32 mouse cellular contexts compared by ENCODE assay signal in the genomic region with DNA sequence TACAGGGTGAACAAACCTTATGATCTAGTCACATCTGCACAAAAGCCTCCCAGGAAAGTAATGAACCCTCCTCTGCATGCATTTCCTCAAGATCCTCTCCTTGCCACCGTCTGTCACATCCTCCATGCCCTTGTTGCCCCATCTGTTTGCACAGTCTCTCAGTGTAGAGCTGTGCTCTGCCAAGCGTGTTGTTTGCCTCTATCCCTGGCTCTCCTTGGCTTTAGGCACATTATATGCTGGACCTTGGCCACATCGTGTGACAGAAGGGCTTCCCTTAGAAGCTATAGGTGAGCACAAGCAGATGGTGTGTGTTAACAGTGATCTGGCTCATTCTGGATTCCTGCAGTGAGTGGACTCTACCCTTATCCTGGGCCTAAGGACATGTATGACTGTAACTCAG. TPM values are rescaled to one million over a fixed set of nuclear protein-coding genes. Genes with fewer than 3 reads are reported as not detected.
DNase-seq lines count a peak whose midpoint lies in the region; ATAC-seq and TF ChIP-seq lines count a peak whose summit lies in the region.
"Had no signal": no experiment of that assay in that cellular context is flagged by ENCODE, and none has a peak within 500 bp of the region (broad histone marks: within the 10 kb centered on the region; RNA-seq: fewer than 3 reads in every experiment).

No protein-coding gene starts in this region.

- no peaks in the 10 kb centered on the region for H3K36me3 ChIP-seq in forebrain, postnatal 0 days (ENCODE audit: insufficient read depth)
- H3K36me3 ChIP-seq in forebrain, embryonic 11.5 days (ENCODE audit: control insufficient read depth, insufficient read depth, low read length): no peaks in the 10 kb centered on the region
- no peaks in the 10 kb centered on the region for H3K36me3 ChIP-seq in testis, adult 2 months (ENCODE audit: control insufficient read depth, insufficient read depth, low read length)
- H3K36me3 ChIP-seq: embryonic facial prominence, embryonic 12.5 days; heart, embryonic 15.5 days; limb, embryonic 13.5 days; liver, embryonic 13.5 days; midbrain, embryonic 10.5 days had no signal

- 65% methylated on average over 3 of the region's 3 CpGs for WGBS in forebrain, postnatal 0 days
- 87% methylated on average over 3 of the region's 3 CpGs for WGBS in forebrain, embryonic 11.5 days

- TF ChIP-seq POLR2A in testis, adult 2 months (IDR thresholded peaks at IDR 0.05; ENCODE audit: control insufficient read depth, low read depth, low read length): no peak

- no peaks in the 10 kb centered on the region for H3K4me1 ChIP-seq in forebrain, postnatal 0 days (ENCODE audit: insufficient read depth)
- no peaks in the 10 kb centered on the region for H3K4me1 ChIP-seq in forebrain, embryonic 11.5 days (replicated peaks; ENCODE audit: control insufficient read depth, insufficient read depth, low read length)
- H3K4me1 ChIP-seq in testis, adult 2 months (ENCODE audit: control insufficient read depth, insufficient read depth, low read length): peaks cover 2% of the 10 kb centered on the region; the same call in 1 of the 2 replicates
- H3K4me1 ChIP-seq: embryonic facial prominence, embryonic 12.5 days; heart, embryonic 15.5 days; limb, embryonic 13.5 days; liver, embryonic 13.5 days had no signal

- no peak overlapping the region for H3K4me2 ChIP-seq in forebrain, postnatal 0 days (ENCODE audit: low read depth)
- no peak overlapping the region for H3K4me2 ChIP-seq in forebrain, embryonic 11.5 days (ENCODE audit: low read depth, low read length, severe bottlenecking)
- H3K4me2 ChIP-seq: embryonic facial prominence, embryonic 12.5 days; heart, embryonic 15.5 days; limb, embryonic 13.5 days; liver, embryonic 13.5 days; lung, embryonic 14.5 days had no signal

- no peaks in the 10 kb centered on the region for H3K27me3 ChIP-seq in forebrain, postnatal 0 days (ENCODE audit: insufficient read depth, low read length)
- H3K27me3 ChIP-seq in forebrain, embryonic 11.5 days (ENCODE audit: control insufficient read depth, insufficient read depth, low read length): no peaks in the 10 kb centered on the region
- no peaks in the 10 kb centered on the region for H3K27me3 ChIP-seq in testis, adult 2 months (ENCODE audit: control insufficient read depth, insufficient read depth, low read length)
- H3K27me3 ChIP-seq: embryonic facial prominence, embryonic 12.5 days; heart, embryonic 15.5 days; limb, embryonic 13.5 days; liver, embryonic 13.5 days had no signal

- no peak for DNase-seq in forebrain, postnatal 0 days
- DNase-seq in forebrain, embryonic 11.5 days (ENCODE audit: low spot score): no peak
- no peak for DNase-seq in testis, postnatal 14 days (ENCODE audit: low spot score)
- peak; percentile 75 for DNase-seq in cerebellum, adult 9-11 months
- no peak for DNase-seq in gastrocnemius, adult 18-20 months (ENCODE audit: low spot score)
- DNase-seq in urinary bladder, postnatal 14 days (ENCODE audit: low spot score): no peak
- DNase-seq: adrenal gland, postnatal 14 days; gastrocnemius, postnatal 36 days; kidney, adult 8-10 months; kidney, postnatal 4 days; liver, embryonic 13.5 days; lung, embryonic 14.5 days; retina, postnatal 1 day; right cerebral cortex, postnatal 4 days; thymus, postnatal 14 days had no signal

- no peaks in the 10 kb centered on the region for H3K9me3 ChIP-seq in forebrain, postnatal 0 days (ENCODE audit: low read length)
- no peaks in the 10 kb centered on the region for H3K9me3 ChIP-seq in forebrain, embryonic 11.5 days (ENCODE audit: control insufficient read depth, low read length)
- H3K9me3 ChIP-seq: embryonic facial prominence, embryonic 12.5 days; heart, embryonic 15.5 days; limb, embryonic 13.5 days; liver, embryonic 13.5 days; midbrain, embryonic 10.5 days had no signal

- ATAC-seq in forebrain, postnatal 0 days: peak; percentile 51
- no peak for ATAC-seq in forebrain, embryonic 11.5 days (replicated peaks; ENCODE audit: low FRiP score)
- ATAC-seq: inflammation-experienced regulatory T-cells, adult 6 months had no signal

- no peak overlapping the region for H3K27ac ChIP-seq in forebrain, postnatal 0 days (ENCODE audit: low read depth, low read length)
- no peak overlapping the region for H3K27ac ChIP-seq in forebrain, embryonic 11.5 days (ENCODE audit: low read depth, low read length)
- no peak overlapping the region for H3K27ac ChIP-seq in testis, adult 2 months (ENCODE audit: control insufficient read depth, insufficient read depth, low read depth, low read length)
- H3K27ac ChIP-seq: embryonic facial prominence, embryonic 12.5 days; heart, embryonic 15.5 days; limb, embryonic 13.5 days; liver, embryonic 13.5 days; macrophage; midbrain, embryonic 10.5 days had no signal

- H3K9ac ChIP-seq in forebrain, postnatal 0 days: no peak overlapping the region
- H3K9ac ChIP-seq in forebrain, embryonic 11.5 days (ENCODE audit: low read length): no peak overlapping the region
- H3K9ac ChIP-seq: embryonic facial prominence, embryonic 12.5 days; heart, embryonic 15.5 days; limb, embryonic 13.5 days; liver, embryonic 13.5 days; lung, embryonic 14.5 days had no signal

- no peak overlapping the region for H3K4me3 ChIP-seq in forebrain, postnatal 0 days (ENCODE audit: low read depth, low read length)
- no peak overlapping the region for H3K4me3 ChIP-seq in forebrain, embryonic 11.5 days (ENCODE audit: low read depth, low read length)
- H3K4me3 ChIP-seq in testis, adult 2 months (ENCODE audit: control insufficient read depth, low read depth, low read length): peak overlapping the region; percentile 35
- H3K4me3 ChIP-seq: embryonic facial prominence, embryonic 12.5 days; erythroblast, embryonic 14.5 days; heart, embryonic 15.5 days; limb, embryonic 13.5 days; liver, embryonic 13.5 days; midbrain, embryonic 10.5 days had no signal

- no peak for TF ChIP-seq CTCF in forebrain, postnatal 0 days (IDR thresholded peaks at IDR 0.05; ENCODE audit: low read depth)
- TF ChIP-seq CTCF in testis, adult 2 months (IDR thresholded peaks at IDR 0.05; ENCODE audit: control insufficient read depth, insufficient read depth, insufficient replicate concordance, low read depth, low read length): no peak

RNA-seq across cellular contexts. Expression of gene Ankrd10, which starts 26.4 kb away (rescaled TPM):
- total RNA-seq in forebrain, postnatal 0 days (2014; rRNA removed): 123 and 141 TPM in 2 replicates
- 79.6 and 89.2 TPM in 2 replicates for polyA plus RNA-seq in forebrain, postnatal 0 days (2015; fragmentation: Nextera tagmentation; extraction: Ambion mirVana)
- polyA plus RNA-seq in forebrain, embryonic 11.5 days (2014; fragmentation: Nextera tagmentation; extraction: Ambion mirVana): 133 and 143 TPM in 2 replicates
- polyA plus RNA-seq in testis, adult 2 months (2012; rRNA removed): 64.7 and 65.8 TPM in 2 replicates
- total RNA-seq in gastrocnemius, adult 18-20 months (2021): 10 to 100 TPM; 11.1 to 11.9 TPM

RNA-seq across cellular contexts. Expression of gene 1700016D06Rik, which starts 38.9 kb away (rescaled TPM):
- not detected in 2 replicates for total RNA-seq in forebrain, postnatal 0 days (2014; rRNA removed)
- 0.22 TPM in 1 of 2 replicates, not detected in the other for polyA plus RNA-seq in forebrain, postnatal 0 days (2015; fragmentation: Nextera tagmentation; extraction: Ambion mirVana)
- not detected in 2 replicates for polyA plus RNA-seq in forebrain, embryonic 11.5 days (2014; fragmentation: Nextera tagmentation; extraction: Ambion mirVana)
- polyA plus RNA-seq in testis, adult 2 months (2012; rRNA removed): 38.4 and 47.0 TPM in 2 replicates
- total RNA-seq in gastrocnemius, adult 18-20 months (2021): not detected
- total RNA-seq: adrenal gland, postnatal 14 days; CH12.LX; gastrocnemius, postnatal 36 days; heart, adult 8-10 months; hematopoietic stem cell, adult 5-6 weeks; layer of hippocampus, postnatal 10 days; left cerebral cortex, postnatal 10 days; MEL; monocyte, adult 5-6 weeks had no signal
- polyA plus RNA-seq: embryonic facial prominence, embryonic 12.5 days; erythroblast, embryonic 14.5 days; heart, embryonic 15.5 days; inflammation-experienced regulatory T-cells, adult 6 months; liver, embryonic 13.5 days; lung, embryonic 14.5 days; macrophage; neural tube, embryonic 11.5 days; stomach, embryonic 16.5 days had no signal

Comparison
In these comparisons a context has a peak if more than half of its experiments do, and no peak if none do; other contexts are left out.
1. RNA of gene 1700016D06Rik, which starts 38.9 kb away (polyA plus RNA-seq): 38.4 to 47.0 TPM in testis, adult 2 months; 0.22 TPM in forebrain, postnatal 0 days and not detected in forebrain, embryonic 11.5 days; every median in the first group is over 10 times any median in the second.